Mouse (Mus musculus) megakaryocyte, embryonic 14.5 days (primary cell): ENCODE results near the gene 1700030J22Rik.

Experiments used
- FLI1 ChIP-seq: IDR thresholded peaks from 2 replicates; pipeline ENCODE4 v1.6.1; 2012; ENCODE audit warnings: low read length, inconsistent platforms, mixed read lengths
- GATA1 ChIP-seq: IDR thresholded peaks from 3 replicates; pipeline ENCODE4 v1.6.1; 2012; ENCODE audit warnings: mixed read lengths, low read length, inconsistent platforms, borderline replicate concordance

GRCm38 (mm10) chr8:117017896-117018295 lies 39.1 kb upstream of the 1700030J22Rik start:
- TF ChIP-seq GATA1 (no peak), FLI1 (no peak)
